Comparison of ENCODE assay signal across 37 mouse cellular contexts in the genomic region with DNA sequence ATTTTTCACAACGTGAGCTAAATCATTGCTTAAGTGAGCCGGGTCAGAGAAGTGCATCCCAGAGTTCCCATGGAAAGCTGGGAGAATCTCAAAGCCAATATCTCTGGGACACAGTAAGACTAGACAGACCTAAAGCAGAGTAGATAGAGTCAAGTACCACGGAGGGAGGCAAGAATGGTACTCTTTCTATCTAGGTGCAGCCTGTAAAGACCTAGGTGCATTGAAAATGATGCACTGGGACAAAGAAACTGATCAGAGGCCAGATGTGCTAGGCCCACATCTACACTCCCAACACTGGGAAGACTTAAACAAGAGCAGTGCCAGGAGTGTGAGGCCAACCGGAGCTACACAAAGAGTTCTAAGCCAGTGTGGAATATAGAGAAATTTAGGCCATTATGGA. TPM values are rescaled to one million over a fixed set of nuclear protein-coding genes. Genes with fewer than 3 reads are reported as not detected.
A peak's percentile ranks its signal among the peaks of the same experiment; 100 is the strongest.
DNase-seq lines count a peak whose midpoint lies in the region; ATAC-seq and TF ChIP-seq lines count a peak whose summit lies in the region.
"Had no signal": no experiment of that assay in that cellular context is flagged by ENCODE, and none has a peak within 500 bp of the region (broad histone marks: within the 10 kb centered on the region; RNA-seq: fewer than 3 reads in every experiment).

No protein-coding gene starts in this region.

- peak overlapping the region; percentile 2; the same call in 1 of the 2 replicates for H3K4me3 ChIP-seq in heart, postnatal 0 days (ENCODE audit: low read depth, low read length)
- H3K4me3 ChIP-seq in neural tube, embryonic 15.5 days (replicated peaks), result no peak overlapping the region
- H3K4me3 ChIP-seq: embryonic facial prominence, embryonic 12.5 days; heart, embryonic 12.5 days; hindbrain, embryonic 10.5 days; intestine, embryonic 15.5 days; limb, embryonic 13.5 days had no signal

- no peak for DNase-seq in heart, postnatal 0 days (ENCODE audit: low spot score)
- DNase-seq in heart, adult 9 months (ENCODE audit: low spot score in 2 of 2), result no peak
- no peak for DNase-seq in neural tube, embryonic 10.5 days (ENCODE audit: extremely low spot score, low spot score)
- peak; percentile 64 for DNase-seq in naive thymus-derived CD4-positive, alpha-beta T cell, adult 2 months (ENCODE audit: low read depth)
- peak; percentile 43 for DNase-seq in thymus, postnatal 4 days
- no peak for DNase-seq in spleen, postnatal 10 days (ENCODE audit: low spot score in 2 of 2)
- DNase-seq: adrenal gland, adult 8-10 months; cerebellum, adult 2 months; cerebellum, postnatal 25 days; gastrocnemius, postnatal 25 days; heart, adult 11 months; heart, postnatal 14 days; kidney, adult 2 months; kidney, postnatal 36 days; lung, postnatal 36 days; right cerebral cortex, postnatal 25 days; spleen, adult 18-20 months had no signal

- no peak overlapping the region for H3K9ac ChIP-seq in heart, postnatal 0 days (replicated peaks; ENCODE audit: low read depth, low read length)
- no peak overlapping the region for H3K9ac ChIP-seq in neural tube, embryonic 15.5 days (replicated peaks)
- H3K9ac ChIP-seq: embryonic facial prominence, embryonic 12.5 days; heart, embryonic 12.5 days; intestine, embryonic 15.5 days; limb, embryonic 13.5 days had no signal

- H3K9me3 ChIP-seq in heart, postnatal 0 days (replicated peaks; ENCODE audit: control insufficient read depth, low read length), result no peaks in the 10 kb centered on the region
- no peaks in the 10 kb centered on the region for H3K9me3 ChIP-seq in neural tube, embryonic 15.5 days (replicated peaks)
- H3K9me3 ChIP-seq: embryonic facial prominence, embryonic 12.5 days; heart, embryonic 12.5 days; hindbrain, embryonic 10.5 days; intestine, embryonic 15.5 days; limb, embryonic 13.5 days had no signal

- no peak for TF ChIP-seq CTCF in heart, postnatal 0 days (IDR thresholded peaks at IDR 0.05; ENCODE audit: low read depth)

- 86% methylated on average over 4 of the region's 4 CpGs for WGBS in heart, postnatal 0 days
- 81% methylated on average over 4 of the region's 4 CpGs for WGBS in neural tube, embryonic 15.5 days

- H3K4me1 ChIP-seq in heart, postnatal 0 days (ENCODE audit: control insufficient read depth, insufficient read depth), result no peaks in the 10 kb centered on the region
- peaks cover 22% of the 10 kb centered on the region for H3K4me1 ChIP-seq in neural tube, embryonic 15.5 days
- H3K4me1 ChIP-seq: embryonic facial prominence, embryonic 12.5 days; intestine, embryonic 15.5 days had no signal

- H3K36me3 ChIP-seq in heart, postnatal 0 days (replicated peaks; ENCODE audit: control insufficient read depth, insufficient read depth, low read length), result no peaks in the 10 kb centered on the region
- no peaks in the 10 kb centered on the region for H3K36me3 ChIP-seq in neural tube, embryonic 15.5 days
- H3K36me3 ChIP-seq: embryonic facial prominence, embryonic 12.5 days; heart, embryonic 12.5 days; hindbrain, embryonic 10.5 days; intestine, embryonic 15.5 days; limb, embryonic 13.5 days had no signal

- peak overlapping the region; percentile 2; the same call in 1 of the 2 replicates for H3K4me2 ChIP-seq in heart, postnatal 0 days (ENCODE audit: low read depth, low read length)
- no peak overlapping the region for H3K4me2 ChIP-seq in neural tube, embryonic 15.5 days
- H3K4me2 ChIP-seq: embryonic facial prominence, embryonic 12.5 days; heart, embryonic 12.5 days; intestine, embryonic 15.5 days; limb, embryonic 13.5 days; liver, embryonic 11.5 days had no signal

- H3K27me3 ChIP-seq in heart, postnatal 0 days (ENCODE audit: control insufficient read depth, insufficient read depth, low read length), result peaks cover 12% of the 10 kb centered on the region; the same call in 1 of the 2 replicates
- H3K27me3 ChIP-seq in neural tube, embryonic 15.5 days (replicated peaks), result 0 out of 2 replicates have a peak, but pooled peaks cover 2% of the 10 kb centered on the region
- H3K27me3 ChIP-seq: CH12.LX; intestine, embryonic 15.5 days had no signal

- no peak overlapping the region; the same call in 1 of the 2 replicates for H3K27ac ChIP-seq in heart, postnatal 0 days (ENCODE audit: low read depth)
- H3K27ac ChIP-seq in neural tube, embryonic 15.5 days (replicated peaks), result no peak overlapping the region
- H3K27ac ChIP-seq: embryonic facial prominence, embryonic 12.5 days; hindbrain, embryonic 10.5 days; intestine, embryonic 15.5 days; limb, embryonic 13.5 days had no signal

- TF ChIP-seq EP300 in heart, postnatal 0 days (IDR thresholded peaks at IDR 0.05; ENCODE audit: low read depth), result no peak

- ATAC-seq in heart, postnatal 0 days (ENCODE audit: insufficient read depth, low read depth), result no peak
- ATAC-seq in neural tube, embryonic 15.5 days (ENCODE audit: low FRiP score), result 0 out of 2 replicates have a peak, but pooled peaks have one; percentile 10
- ATAC-seq: intestine, embryonic 15.5 days had no signal

RNA-seq across cellular contexts. Expression of gene Prss2, which starts 23.7 kb away (rescaled TPM):
- total RNA-seq in heart, postnatal 0 days (2014; rRNA removed; ENCODE audit: low replicate concordance), result not detected in 2 replicates
- polyA plus RNA-seq in heart, postnatal 0 days (2015; fragmentation: Nextera tagmentation; extraction: Ambion mirVana), result not detected in 2 replicates
- polyA plus RNA-seq in neural tube, embryonic 15.5 days (2015; fragmentation: Nextera tagmentation; extraction: Ambion mirVana), result 1.3 TPM in 1 of 2 replicates, not detected in the other
- total RNA-seq: adrenal gland, adult 8-10 months; CH12.LX; ES-E14; gastrocnemius, postnatal 25 days; heart, postnatal 14 days; layer of hippocampus, adult 8-10 months; layer of hippocampus, postnatal 25 days; left cerebral cortex, adult 8-10 months; left cerebral cortex, postnatal 36 days; megakaryocyte, adult 5-6 weeks; neutrophil, adult 5-6 weeks had no signal
- polyA plus RNA-seq: cerebellum, adult 2 months; embryonic facial prominence, embryonic 12.5 days; forebrain, embryonic 14.5 days; heart, embryonic 12.5 days; hindbrain, embryonic 10.5 days; hindbrain, embryonic 16.5 days; kidney, adult 2 months; kidney, embryonic 16.5 days; limb, embryonic 13.5 days; lung, embryonic 16.5 days; stomach, embryonic 14.5 days had no signal

Comparison
In these comparisons a context has a peak if more than half of its experiments do, and no peak if none do; other contexts are left out.
1. DNase-seq: peak in naive thymus-derived CD4-positive, alpha-beta T cell, adult 2 months (single experiment) and thymus, postnatal 4 days (single experiment); none in heart, postnatal 0 days (single experiment), heart, adult 9 months (0 of 2), neural tube, embryonic 10.5 days (single experiment) and spleen, postnatal 10 days (0 of 2).